Mouse (Mus musculus) G1E (cell line): ENCODE measurements at regions not wholly inside any gene's neighbourhood (a gene's known extent, or its start where the extent isn't known, plus 50 kb on each side); places are given as distances from the start of the nearest gene placed in this dataset.
A peak's percentile ranks its signal among the peaks of the same experiment; 100 is the strongest.

Experiments
- ATAC-seq: 2 replicates; pipeline ENCODE4 v1.8.0; 2016; ENCODE audit warnings: mild to moderate bottlenecking; ENCODE audit not compliant: insufficient number of reproducible peaks, poor library complexity, low FRiP score, severe bottlenecking; ENCODE audit errors: extremely low read depth
- DNase-seq: peaks from one replicate; pipeline ENCODE4 v3.0.0; 2012; ENCODE audit warnings: low spot score
- H3K27me3 ChIP-seq: 2 replicates; pipeline ENCODE4 v1.6.1; 2012; ENCODE audit warnings: mild to moderate bottlenecking, low read length, inconsistent platforms; ENCODE audit not compliant: insufficient read depth
- H3K36me3 ChIP-seq: replicated peaks from 2 replicates; pipeline ENCODE3; 2012; ENCODE audit warnings: mild to moderate bottlenecking, inconsistent platforms
- H3K4me1 ChIP-seq: 2 replicates; pipeline ENCODE4 v1.6.1; 2012; ENCODE audit warnings: low read depth, low read length, inconsistent platforms, mixed read lengths; ENCODE audit not compliant: insufficient read depth
- H3K4me3 ChIP-seq: 2 replicates; pipeline ENCODE4 v1.5.1; 2012; ENCODE audit warnings: low read depth, mild to moderate bottlenecking, inconsistent platforms, low read length, moderate library complexity, mixed read lengths
- H3K9me3 ChIP-seq: replicated peaks from 2 replicates; pipeline ENCODE4 v1.6.1; 2012; ENCODE audit warnings: inconsistent platforms
- CTCF ChIP-seq: IDR thresholded peaks from 2 replicates; pipeline ENCODE4 v1.5.1; 2012; ENCODE audit warnings: low read depth, low read length, inconsistent platforms, mixed read lengths
- GATA1 ChIP-seq: IDR thresholded peaks from 2 replicates; pipeline ENCODE4 v1.6.1; 2012; ENCODE audit warnings: borderline replicate concordance, low read length, inconsistent platforms, mixed read lengths
- GATA2 ChIP-seq: IDR thresholded peaks from 2 replicates; pipeline ENCODE4 v1.6.1; 2012; ENCODE audit warnings: low read depth, low read length, inconsistent platforms, borderline replicate concordance
- POLR2AphosphoS5 ChIP-seq: IDR thresholded peaks from 2 replicates; pipeline ENCODE4 v1.6.1; 2012; ENCODE audit warnings: low read depth, low read length, inconsistent platforms; ENCODE audit not compliant: insufficient replicate concordance
- TAL1 ChIP-seq: conservative IDR thresholded peaks from 2 replicates; pipeline ENCODE4 v1.6.1; 2012; ENCODE audit warnings: low read depth, low read length, inconsistent platforms, mixed read lengths

GRCm38 (mm10) chr4:131366006-131366405, 421.8 kb downstream of the Matn1 start:
- TF ChIP-seq CTCF, result no peak
- TF ChIP-seq POLR2AphosphoS5, result no peak
- TF ChIP-seq GATA1, result no peak
- no peak for TF ChIP-seq GATA2
- TF ChIP-seq TAL1, result no peak
- Histone ChIP-seq H3K27me3 (peaks cover 16% of the 10 kb centered on the region), H3K4me3 (no peak overlapping the region), H3K4me1 (no peaks in the 10 kb centered on the region), H3K36me3 (no peaks in the 10 kb centered on the region), H3K9me3 (no peaks in the 10 kb centered on the region)
- ATAC-seq (no peak), DNase-seq (no peak)

GRCm38 (mm10) chr4:131366656-131367055, 422.5 kb downstream of the Matn1 start:
- no peak for TF ChIP-seq POLR2AphosphoS5
- no peak for TF ChIP-seq TAL1
- TF ChIP-seq GATA1, result no peak
- TF ChIP-seq CTCF, result no peak
- TF ChIP-seq GATA2, result no peak
- H3K4me1 ChIP-seq, result no peaks in the 10 kb centered on the region
- no peaks in the 10 kb centered on the region for H3K9me3 ChIP-seq
- no peak overlapping the region for H3K4me3 ChIP-seq
- ATAC-seq (no peak), DNase-seq (no peak)
- no peaks in the 10 kb centered on the region for H3K36me3 ChIP-seq
- H3K27me3 ChIP-seq, result peaks cover 16% of the 10 kb centered on the region

DNA sequence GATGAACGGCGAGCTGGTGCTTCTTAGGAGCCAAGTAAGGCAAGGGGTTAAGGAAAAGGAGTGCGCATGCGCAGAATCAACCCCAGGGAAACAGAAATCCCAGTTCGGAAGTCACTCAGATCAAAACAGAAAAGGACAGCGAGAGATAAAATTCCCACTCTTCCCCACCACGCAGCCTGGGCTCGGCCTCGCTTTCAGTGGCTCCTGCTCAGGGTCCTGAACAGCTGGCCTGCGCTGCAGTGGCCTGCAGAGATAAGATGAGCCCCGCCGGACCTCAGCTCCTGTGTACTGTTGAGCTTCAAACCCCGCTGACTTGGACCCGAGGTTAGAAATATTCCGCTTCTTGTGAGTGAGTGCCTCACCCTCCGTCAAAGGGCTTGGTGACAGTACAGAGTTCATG, 428.3 kb downstream of the Matn1 start:
- Histone ChIP-seq H3K4me1 (no peaks in the 10 kb centered on the region), H3K4me3 (no peak overlapping the region), H3K27me3 (peaks cover 6% of the 10 kb centered on the region), H3K36me3 (no peaks in the 10 kb centered on the region), H3K9me3 (no peaks in the 10 kb centered on the region)
- ATAC-seq (no peak), DNase-seq (no peak)
- no peak for TF ChIP-seq GATA2
- no peak for TF ChIP-seq POLR2AphosphoS5
- TF ChIP-seq GATA1, result no peak
- TF ChIP-seq TAL1, result no peak
- TF ChIP-seq CTCF, result no peak

DNA sequence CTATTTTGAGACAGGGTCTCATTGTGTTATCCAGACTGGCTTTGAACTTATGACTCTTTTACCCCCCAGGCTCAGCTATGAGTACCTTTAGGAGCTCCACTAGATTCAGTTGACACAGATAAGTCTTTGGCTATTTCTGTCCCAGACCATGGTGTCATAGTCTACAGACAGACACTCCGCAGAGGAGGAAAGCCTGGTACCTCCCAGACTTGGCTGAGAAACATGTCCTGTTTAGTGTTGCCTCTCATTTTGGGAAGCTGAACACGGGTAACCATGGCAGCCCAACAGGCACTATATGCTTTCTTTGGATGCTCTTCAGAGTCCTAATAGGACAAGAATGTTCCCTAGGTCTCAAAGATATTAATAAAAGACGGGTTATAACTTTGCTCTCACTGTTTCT, 429.0 kb downstream of the Matn1 start:
- TF ChIP-seq GATA1 (no peak), CTCF (no peak), POLR2AphosphoS5 (no peak), TAL1 (no peak), GATA2 (no peak)
- Histone ChIP-seq H3K9me3 (no peaks in the 10 kb centered on the region), H3K27me3 (peaks cover 2% of the 10 kb centered on the region; the same call in 1 of the 2 replicates), H3K4me1 (no peaks in the 10 kb centered on the region), H3K4me3 (no peak overlapping the region), H3K36me3 (no peaks in the 10 kb centered on the region)
- DNase-seq (no peak), ATAC-seq (no peak)

- Histone ChIP-seq H3K36me3 (no peaks in the 10 kb centered on the region), H3K27me3 (peaks cover 2% of the 10 kb centered on the region; the same call in 1 of the 2 replicates), H3K4me1 (no peaks in the 10 kb centered on the region), H3K4me3 (no peak overlapping the region), H3K9me3 (no peaks in the 10 kb centered on the region)
- DNase-seq (no peak), ATAC-seq (no peak)
- TF ChIP-seq GATA2 (no peak), CTCF (0 out of 2 replicates have a peak, but pooled peaks have one; percentile 11)
These were observed 430.5 kb downstream of the Matn1 start for GRCm38 (mm10) chr4:131374527-131375290.

- Histone ChIP-seq H3K36me3 (no peaks in the 10 kb centered on the region), H3K27me3 (no peaks in the 10 kb centered on the region; the same call in 1 of the 2 replicates), H3K9me3 (no peaks in the 10 kb centered on the region), H3K4me1 (no peaks in the 10 kb centered on the region), H3K4me3 (no peak overlapping the region)
- DNase-seq, result no peak
- ATAC-seq, result no peak
- TF ChIP-seq GATA1 (no peak), CTCF (no peak), POLR2AphosphoS5 (no peak), GATA2 (no peak), TAL1 (no peak)
These were observed 436.9 kb downstream of the Matn1 start for GRCm38 (mm10) chr4:131381063-131381462.

DNA sequence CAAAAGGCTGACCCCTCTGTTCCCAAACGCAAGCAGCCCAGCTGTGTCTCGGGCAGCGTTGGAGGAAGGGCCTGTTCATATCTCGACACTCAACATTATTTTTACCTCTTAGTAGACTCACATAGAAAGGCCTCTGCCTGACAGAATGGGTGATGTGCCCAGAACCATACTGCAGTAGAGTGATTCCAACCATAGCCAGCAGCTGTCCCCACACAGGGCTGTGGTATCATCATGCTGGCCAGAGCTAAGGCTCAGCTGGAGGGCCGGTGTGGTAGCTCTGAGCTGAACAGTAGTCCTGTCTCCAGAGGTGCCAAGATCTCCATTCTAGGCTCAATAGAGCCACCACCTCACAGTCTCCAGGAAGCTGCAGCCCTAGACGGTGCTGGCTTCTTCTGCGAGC, 437.3 kb downstream of the Matn1 start:
- Histone ChIP-seq H3K27me3 (no peaks in the 10 kb centered on the region; the same call in 1 of the 2 replicates), H3K36me3 (no peaks in the 10 kb centered on the region), H3K4me1 (no peaks in the 10 kb centered on the region), H3K4me3 (no peak overlapping the region), H3K9me3 (no peaks in the 10 kb centered on the region)
- TF ChIP-seq TAL1 (no peak), POLR2AphosphoS5 (no peak)
- DNase-seq (no peak), ATAC-seq (no peak)
